Comparison of ENCODE assay signal across 9 mouse cellular contexts in genomic region chr19:32136888-32137625, GRCm38 (mm10). TPM values are rescaled to one million over a fixed set of nuclear protein-coding genes. Genes with fewer than 3 reads are reported as not detected.
A peak's percentile ranks its signal among the peaks of the same experiment; 100 is the strongest.
DNase-seq lines count a peak whose midpoint lies in the region; ATAC-seq and TF ChIP-seq lines count a peak whose summit lies in the region.
"Had no signal": no experiment of that assay in that cellular context is flagged by ENCODE, and none has a peak within 500 bp of the region (broad histone marks: within the 10 kb centered on the region; RNA-seq: fewer than 3 reads in every experiment).

No protein-coding gene starts in this region.

- peak; percentile 83 for ATAC-seq in lung, postnatal 0 days
- peak; percentile 85 for ATAC-seq in heart, embryonic 15.5 days (replicated peaks; ENCODE audit: insufficient number of reproducible peaks, insufficient read depth, low FRiP score, low read depth)
- ATAC-seq in stomach, embryonic 16.5 days (ENCODE audit: insufficient read depth, low FRiP score) = peak; percentile 77

- DNase-seq in cerebellum, postnatal 14 days = peak; percentile 33 to 61
- DNase-seq in cerebellum, postnatal 36 days = no peak
- peak; percentile 50 for DNase-seq in lung, postnatal 0 days (ENCODE audit: low spot score)
- no peak for DNase-seq in lung, postnatal 14 days
- no peak for DNase-seq in gastrocnemius, adult 8-10 months (ENCODE audit: low spot score in 2 of 2)
- DNase-seq in urinary bladder, adult 18-20 months (ENCODE audit: low spot score in 2 of 2) = no peak

- H3K27ac ChIP-seq in lung, postnatal 0 days (ENCODE audit: low read length) = no peak overlapping the region
- peak overlapping the region; percentile 37 for H3K27ac ChIP-seq in heart, embryonic 15.5 days
- no peak overlapping the region for H3K27ac ChIP-seq in stomach, embryonic 16.5 days (ENCODE audit: low read length)
- H3K27ac ChIP-seq: midbrain, embryonic 12.5 days had no signal

- TF ChIP-seq EP300 in lung, postnatal 0 days (IDR thresholded peaks at IDR 0.05) = peak; percentile 62

- H3K4me1 ChIP-seq in lung, postnatal 0 days (ENCODE audit: insufficient read depth, low read depth, low read length) = no peaks in the 10 kb centered on the region
- H3K4me1 ChIP-seq in heart, embryonic 15.5 days (replicated peaks) = peaks cover 37% of the 10 kb centered on the region
- H3K4me1 ChIP-seq in stomach, embryonic 16.5 days (ENCODE audit: control insufficient read depth, insufficient read depth, low read length) = peaks cover 7% of the 10 kb centered on the region; the same call in 1 of the 2 replicates

- no peak overlapping the region for H3K4me2 ChIP-seq in lung, postnatal 0 days (replicated peaks; ENCODE audit: low read depth, low read length)
- H3K4me2 ChIP-seq in heart, embryonic 15.5 days = no peak overlapping the region
- no peak overlapping the region for H3K4me2 ChIP-seq in stomach, embryonic 16.5 days (ENCODE audit: low read depth, low read length)
- H3K4me2 ChIP-seq: midbrain, embryonic 12.5 days had no signal

- no peaks in the 10 kb centered on the region for H3K27me3 ChIP-seq in lung, postnatal 0 days (replicated peaks; ENCODE audit: insufficient read depth, low read length)
- H3K27me3 ChIP-seq in heart, embryonic 15.5 days = no peaks in the 10 kb centered on the region
- no peaks in the 10 kb centered on the region for H3K27me3 ChIP-seq in stomach, embryonic 16.5 days (ENCODE audit: control insufficient read depth, insufficient read depth, low read length)
- H3K27me3 ChIP-seq: midbrain, embryonic 12.5 days had no signal

- 43% methylated on average over 4 of the region's 4 CpGs for WGBS in lung, postnatal 0 days
- WGBS in heart, embryonic 15.5 days = 26% methylated on average over 4 of the region's 4 CpGs
- 39% methylated on average over 4 of the region's 4 CpGs for WGBS in stomach, embryonic 16.5 days

- H3K9me3 ChIP-seq in lung, postnatal 0 days (ENCODE audit: low read length) = no peaks in the 10 kb centered on the region
- H3K9me3 ChIP-seq in heart, embryonic 15.5 days (replicated peaks) = no peaks in the 10 kb centered on the region
- H3K9me3 ChIP-seq in stomach, embryonic 16.5 days (replicated peaks; ENCODE audit: control insufficient read depth, low read length) = no peaks in the 10 kb centered on the region
- H3K9me3 ChIP-seq: midbrain, embryonic 12.5 days had no signal

- no peak for TF ChIP-seq CTCF in lung, postnatal 0 days (IDR thresholded peaks at IDR 0.05)

- H3K4me3 ChIP-seq in lung, postnatal 0 days (ENCODE audit: low read depth, low read length) = no peak overlapping the region
- no peak overlapping the region for H3K4me3 ChIP-seq in heart, embryonic 15.5 days
- no peak overlapping the region for H3K4me3 ChIP-seq in stomach, embryonic 16.5 days (replicated peaks; ENCODE audit: low read length)
- H3K4me3 ChIP-seq: midbrain, embryonic 12.5 days had no signal

- no peaks in the 10 kb centered on the region; the same call in 1 of the 2 replicates for H3K36me3 ChIP-seq in lung, postnatal 0 days (ENCODE audit: insufficient read depth, low read length)
- no peaks in the 10 kb centered on the region for H3K36me3 ChIP-seq in heart, embryonic 15.5 days
- no peaks in the 10 kb centered on the region for H3K36me3 ChIP-seq in stomach, embryonic 16.5 days (ENCODE audit: control insufficient read depth, insufficient read depth, low read length)
- H3K36me3 ChIP-seq: midbrain, embryonic 12.5 days had no signal

- H3K9ac ChIP-seq in lung, postnatal 0 days (replicated peaks; ENCODE audit: low read depth) = no peak overlapping the region
- no peak overlapping the region for H3K9ac ChIP-seq in heart, embryonic 15.5 days
- H3K9ac ChIP-seq in stomach, embryonic 16.5 days (ENCODE audit: low read length) = no peak overlapping the region
- H3K9ac ChIP-seq: midbrain, embryonic 12.5 days had no signal

RNA-seq across cellular contexts. Expression of gene Asah2, which starts 29.0 kb away (rescaled TPM):
- 2.1 and 2.5 TPM in 2 replicates for polyA plus RNA-seq in lung, postnatal 0 days (2015; fragmentation: Nextera tagmentation; extraction: Ambion mirVana)
- polyA plus RNA-seq in heart, embryonic 15.5 days (2015; fragmentation: Nextera tagmentation; extraction: Ambion mirVana) = 2.4 TPM in 2 replicates
- 2.4 and 2.5 TPM in 2 replicates for polyA plus RNA-seq in stomach, embryonic 16.5 days (2015; fragmentation: Nextera tagmentation; extraction: Ambion mirVana)
- 1 to 10 TPM; 4.6 to 7.3 (median 6.2) TPM for total RNA-seq in gastrocnemius, adult 8-10 months (2022)

Comparison
In these comparisons a context has a peak if more than half of its experiments do, and no peak if none do; other contexts are left out.
1. DNase-seq: peak in cerebellum, postnatal 14 days (2 of 2) and lung, postnatal 0 days (single experiment); none in cerebellum, postnatal 36 days (0 of 2), lung, postnatal 14 days (single experiment), gastrocnemius, adult 8-10 months (0 of 2) and urinary bladder, adult 18-20 months (0 of 2).
2. Peak in every context shown above with its lines, with median percentiles within 50 percentile points of each other: ATAC-seq.